Mouse (Mus musculus): ENCODE measurements around the gene Slc7a5.

Gene Slc7a5

DNA sequence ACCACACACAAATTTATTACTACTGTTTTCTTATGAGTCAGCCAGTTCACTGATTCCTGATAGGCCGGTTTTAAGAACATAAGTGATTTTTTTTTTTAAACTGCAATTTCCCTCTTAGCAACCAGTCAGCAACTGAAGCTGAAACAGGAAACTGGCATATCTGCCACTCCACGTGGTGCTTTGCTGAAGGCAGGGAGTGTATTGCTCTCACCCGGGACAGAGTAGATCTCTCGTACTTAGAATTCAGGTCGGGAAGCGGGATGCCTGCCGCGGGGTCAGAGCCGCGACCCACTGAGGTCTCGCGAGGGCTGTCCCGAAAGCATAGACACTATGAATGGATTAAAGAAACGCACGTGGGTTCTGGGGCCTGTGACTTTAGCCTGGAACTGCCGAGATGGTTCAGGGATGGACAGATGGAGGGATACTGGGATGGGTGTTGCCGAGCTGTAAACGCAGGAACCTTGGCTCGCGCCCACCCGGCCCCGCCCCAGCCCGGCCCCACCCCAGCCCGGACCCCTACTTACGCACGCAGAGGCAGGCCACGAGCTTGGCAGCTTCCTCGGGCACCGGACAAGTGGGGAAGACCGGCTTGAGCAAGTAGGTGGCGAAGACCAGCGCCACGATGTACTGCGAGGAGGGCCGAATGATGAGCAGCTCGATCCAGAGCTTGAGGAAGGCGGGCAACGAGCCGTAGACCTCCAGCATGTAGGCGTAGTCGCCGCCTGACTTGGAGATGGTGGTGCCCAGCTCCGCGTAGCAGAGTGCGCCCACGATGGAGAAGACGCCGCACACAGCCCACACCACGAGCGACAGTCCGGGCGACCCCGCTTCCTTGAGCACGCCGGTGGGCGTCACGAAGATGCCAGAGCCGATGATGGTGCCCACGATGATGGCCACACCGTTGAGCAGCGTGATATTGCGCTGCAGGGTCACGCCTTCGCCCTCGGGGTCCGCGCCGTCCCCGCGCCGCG, 667 bp downstream of the Slc7a5 start:
- no peak for DNase-seq

GRCm38 (mm10) chr8:121905864-121906263, 1.6 kb downstream of the Slc7a5 start:
- no peak for DNase-seq

DNA sequence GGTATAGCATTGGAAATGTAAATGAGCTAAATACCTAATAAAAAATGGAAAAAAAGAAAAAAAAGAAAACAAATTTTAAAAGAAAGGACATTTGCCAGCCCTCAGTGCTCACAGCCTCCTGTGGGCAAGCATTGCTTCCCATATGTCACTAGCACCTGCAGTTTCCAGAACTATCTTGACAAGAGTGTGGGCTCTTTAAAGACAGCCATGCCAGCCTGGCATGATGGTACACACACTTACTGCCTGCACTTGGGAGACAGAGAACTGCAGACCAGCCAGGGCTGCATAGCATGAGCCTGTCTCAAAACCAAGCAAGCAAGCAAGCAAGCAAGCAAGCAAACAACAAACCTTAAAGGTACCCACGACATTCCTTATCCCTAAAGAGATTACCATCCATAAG, 2.1 kb downstream of the Slc7a5 start:
- DNase-seq, result no peak

- no peak for DNase-seq
Measured at GRCm38 (mm10) chr8:121904999-121905398, 2.5 kb downstream of the Slc7a5 start.

- peak; percentile 63 for DNase-seq
Measured at GRCm38 (mm10) chr8:121903977-121904376, 3.5 kb downstream of the Slc7a5 start.

GRCm38 (mm10) chr8:121901498-121902236, 5.8 kb downstream of the Slc7a5 start:
- no peak for DNase-seq

DNA sequence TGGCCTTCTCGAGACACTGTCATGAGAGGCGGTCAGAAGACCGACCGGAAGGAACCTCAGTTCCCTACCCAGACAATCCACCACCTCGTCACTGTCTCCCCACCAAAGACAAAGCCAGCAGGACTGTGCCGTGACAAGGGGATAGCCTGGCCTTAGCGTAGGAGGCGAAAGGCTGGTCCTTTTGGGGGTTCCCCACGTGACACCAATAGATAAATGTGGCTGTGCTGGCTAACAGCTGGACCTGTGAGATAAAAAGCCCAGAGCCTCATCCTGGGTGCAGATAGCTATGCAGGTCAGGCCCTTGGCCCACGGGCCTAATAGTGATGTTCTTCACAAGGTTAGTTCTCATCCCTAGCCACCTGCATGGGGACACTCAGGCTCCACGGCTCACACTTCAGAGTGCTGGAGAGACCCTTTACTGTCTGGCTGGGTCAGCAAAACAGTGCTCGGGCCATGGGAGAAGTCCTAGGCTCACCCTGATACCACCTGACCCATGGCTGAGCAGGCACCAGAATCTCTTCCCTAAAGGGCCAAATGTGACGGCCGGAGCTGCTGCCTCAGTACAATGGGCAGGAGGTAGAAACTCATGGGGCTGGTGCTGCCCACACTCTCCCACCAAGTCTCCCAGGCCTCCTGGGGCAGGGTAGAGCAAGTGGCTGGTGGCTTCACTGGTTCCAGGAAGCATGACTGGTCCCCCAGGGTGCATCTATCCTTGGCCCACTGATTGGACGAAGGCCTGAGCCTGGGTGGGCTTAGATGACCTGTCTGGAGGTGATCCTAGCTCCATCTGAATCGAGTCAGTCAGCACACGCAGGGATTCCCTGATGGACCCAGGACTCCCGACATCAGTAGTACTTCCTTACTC, 8.1 kb downstream of the Slc7a5 start:
- DNase-seq, result no peak

- peak; percentile 51 for DNase-seq
Measured at GRCm38 (mm10) chr8:121898401-121898931, 9.0 kb downstream of the Slc7a5 start.

DNA sequence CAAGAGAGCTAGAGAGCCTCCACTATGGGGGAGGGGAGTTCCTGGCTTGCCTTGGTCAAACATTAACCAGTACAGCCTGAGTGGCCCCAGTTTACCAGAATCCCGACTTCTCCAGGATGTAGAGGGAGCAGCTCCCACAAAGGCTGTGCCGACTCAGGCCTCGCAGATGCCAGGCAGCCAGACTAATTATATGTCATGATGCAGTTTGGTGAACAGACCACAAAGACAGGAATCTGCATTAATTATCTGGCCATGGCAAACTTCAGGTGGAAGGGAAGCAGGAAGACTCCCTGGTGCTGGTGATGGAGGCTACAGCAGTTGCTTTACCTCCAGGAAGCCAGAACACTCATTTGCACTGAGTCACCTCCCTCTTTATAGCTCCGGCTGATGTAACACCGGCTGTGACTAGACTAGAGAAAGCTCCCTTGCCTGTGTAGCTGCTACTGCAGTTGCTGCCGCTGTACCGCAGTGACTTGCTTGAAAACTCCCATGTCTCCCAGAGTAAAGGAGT, 9.6 kb downstream of the Slc7a5 start:
- DNase-seq, result no peak

DNA sequence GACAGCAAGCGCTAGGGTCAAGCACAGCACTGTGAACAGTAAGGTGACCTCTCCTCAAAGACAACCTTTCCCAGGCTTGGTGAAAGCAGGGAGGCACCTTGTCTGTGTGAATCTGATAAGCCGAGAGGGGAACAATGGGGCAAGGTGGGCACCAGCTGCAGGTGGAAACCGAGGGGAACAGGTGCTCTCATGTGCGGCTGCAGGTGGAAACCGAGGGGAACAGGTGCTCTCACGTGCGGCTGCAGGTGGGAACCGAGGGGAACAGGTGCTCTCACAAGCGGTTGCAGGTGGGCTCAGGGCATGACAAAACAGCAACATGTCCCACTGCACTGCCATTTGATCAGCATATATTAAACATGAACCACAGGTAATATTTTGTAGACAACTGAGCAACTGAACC, 10.3 kb downstream of the Slc7a5 start:
- DNase-seq, result no peak

DNA sequence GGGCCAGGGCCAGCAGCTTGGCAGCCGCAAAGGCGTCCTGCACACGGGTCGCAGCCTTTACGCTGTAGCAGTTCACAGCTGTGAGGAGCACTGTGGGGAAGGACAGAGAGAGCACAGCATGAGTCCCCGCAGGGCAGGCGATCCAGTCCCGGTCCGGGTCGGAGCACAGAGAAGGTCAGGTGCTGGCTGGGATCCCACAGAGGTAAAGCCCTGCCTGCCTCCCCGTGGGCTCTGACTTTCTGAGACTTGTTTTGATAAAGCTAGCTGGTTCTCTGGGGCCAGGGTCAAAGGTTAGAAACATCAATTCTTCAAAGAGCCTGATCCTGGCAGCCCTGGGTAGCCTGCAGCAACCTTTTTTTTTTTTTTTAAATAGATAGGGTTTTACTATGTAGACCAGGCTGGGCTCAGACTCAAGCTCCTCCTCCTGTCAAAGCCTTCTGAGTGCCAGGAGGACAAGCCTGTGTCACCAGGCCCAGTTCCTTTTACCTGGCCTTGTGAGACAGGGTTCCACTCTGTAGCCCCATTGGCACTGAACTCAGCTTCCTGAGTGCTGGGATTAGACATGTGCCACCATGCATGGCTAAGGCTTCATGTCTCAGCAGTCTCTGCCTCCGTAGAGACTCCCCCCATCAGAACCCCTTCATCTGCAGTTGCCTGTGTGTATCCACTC, 10.9 kb downstream of the Slc7a5 start:
- DNase-seq, result no peak

DNA sequence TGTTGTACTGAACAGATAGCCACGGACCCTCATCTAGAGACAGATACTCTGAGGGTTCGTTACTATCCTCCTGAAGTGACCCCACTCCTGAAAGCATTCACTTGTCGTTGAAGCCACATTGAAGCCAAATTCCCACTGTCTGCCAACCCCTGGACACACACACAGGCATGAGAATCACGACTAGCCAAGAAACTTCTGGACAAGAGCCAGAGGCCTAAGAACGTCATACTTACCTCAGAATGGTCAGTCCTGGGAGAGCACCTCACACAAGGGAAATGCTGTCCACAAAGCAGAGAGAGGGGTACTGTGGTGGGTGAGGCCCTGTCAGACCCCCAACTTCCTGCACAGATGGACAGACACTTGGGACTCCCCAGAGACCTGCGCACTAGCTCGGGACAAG, 11.6 kb downstream of the Slc7a5 start:
- no peak for DNase-seq

- DNase-seq, result no peak
Measured at GRCm38 (mm10) chr8:121892875-121893274, 14.6 kb downstream of the Slc7a5 start.

- DNase-seq, result no peak
Measured at GRCm38 (mm10) chr8:121889810-121890785, 17.4 kb downstream of the Slc7a5 start.

DNA sequence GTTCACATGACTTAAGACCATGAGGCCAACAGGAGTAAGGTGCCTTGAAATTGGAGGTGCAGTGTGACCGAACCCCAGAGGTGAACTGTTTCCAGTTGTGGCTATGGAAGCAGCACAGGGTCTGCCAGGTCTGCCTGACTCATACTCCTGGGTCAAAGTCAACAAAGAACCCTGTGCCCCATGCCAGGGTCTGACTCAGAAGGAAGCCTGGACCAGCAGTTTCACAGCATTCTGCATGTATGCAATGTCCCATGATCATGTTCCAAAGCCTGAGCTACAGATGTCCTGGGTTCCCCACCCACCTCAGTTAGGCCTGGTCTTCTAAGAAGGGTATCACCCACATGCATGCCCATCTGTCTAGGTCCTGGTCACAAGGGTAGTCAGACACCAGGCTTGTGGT, 18.2 kb downstream of the Slc7a5 start:
- DNase-seq, result no peak

- DNase-seq, result no peak
Measured at GRCm38 (mm10) chr8:121887547-121887946, 19.9 kb downstream of the Slc7a5 start.

- no peak for DNase-seq
Measured at GRCm38 (mm10) chr8:121885433-121885832, 22.1 kb downstream of the Slc7a5 start.

DNA sequence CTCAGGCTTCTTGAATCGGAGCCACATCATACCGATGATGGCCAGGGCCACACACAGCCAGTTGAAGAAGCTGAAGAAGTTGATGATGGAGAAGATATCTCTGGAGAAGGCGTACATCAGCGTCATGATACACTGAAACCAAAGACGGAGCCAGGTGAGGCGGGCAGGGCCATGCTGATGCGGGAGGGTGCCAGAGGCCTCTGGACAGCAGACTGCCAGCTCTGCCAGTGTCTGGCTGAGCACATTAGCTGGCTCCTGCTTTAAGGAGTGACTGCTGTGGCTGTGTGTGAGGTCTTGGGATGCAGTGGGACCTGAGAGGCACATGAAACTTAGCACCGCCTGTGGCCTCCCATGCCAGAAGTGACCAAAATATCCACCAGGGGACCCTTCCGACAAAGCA, 22.5 kb downstream of the Slc7a5 start:
- DNase-seq, result no peak

DNA sequence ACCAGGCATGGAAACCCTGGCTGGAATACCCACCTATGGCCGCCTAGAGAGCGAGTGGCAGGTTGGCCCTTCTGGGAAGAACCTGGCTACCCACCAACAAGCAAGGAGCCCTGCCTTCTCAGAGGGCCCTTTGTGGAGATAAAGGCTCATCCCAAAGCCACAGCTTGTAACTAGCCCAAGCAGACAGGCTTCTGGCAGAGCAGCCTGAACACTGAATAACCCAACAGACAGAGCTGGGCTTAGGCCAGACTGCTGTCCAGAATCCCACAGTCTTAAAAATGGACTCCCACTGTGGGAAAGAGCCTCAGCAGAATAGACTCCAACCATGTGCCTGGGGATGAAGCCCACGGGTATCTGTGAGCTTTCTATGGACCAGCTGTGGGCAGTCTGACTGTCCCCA, 23.3 kb downstream of the Slc7a5 start:
- DNase-seq, result no peak

DNA sequence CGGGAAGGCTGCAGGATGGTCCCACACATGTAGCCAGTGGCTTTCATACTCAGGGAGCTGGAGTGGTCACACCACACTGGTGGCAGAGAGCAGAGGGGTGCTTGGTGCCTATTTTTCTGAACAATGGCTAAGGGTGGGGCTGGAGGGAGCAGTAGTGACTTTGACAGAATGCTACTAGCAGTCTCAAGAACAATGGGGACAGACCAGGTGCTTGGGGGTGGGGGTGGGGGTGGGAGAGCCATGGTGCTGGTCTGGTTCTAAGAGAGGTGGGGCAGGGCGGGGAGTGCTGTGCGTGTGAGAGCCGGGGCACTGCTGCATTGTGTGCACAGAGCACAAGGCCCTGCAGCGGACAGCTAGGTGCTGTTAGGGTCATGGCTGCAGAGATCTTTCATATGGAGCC, 25.6 kb downstream of the Slc7a5 start:
- no peak for DNase-seq

DNA sequence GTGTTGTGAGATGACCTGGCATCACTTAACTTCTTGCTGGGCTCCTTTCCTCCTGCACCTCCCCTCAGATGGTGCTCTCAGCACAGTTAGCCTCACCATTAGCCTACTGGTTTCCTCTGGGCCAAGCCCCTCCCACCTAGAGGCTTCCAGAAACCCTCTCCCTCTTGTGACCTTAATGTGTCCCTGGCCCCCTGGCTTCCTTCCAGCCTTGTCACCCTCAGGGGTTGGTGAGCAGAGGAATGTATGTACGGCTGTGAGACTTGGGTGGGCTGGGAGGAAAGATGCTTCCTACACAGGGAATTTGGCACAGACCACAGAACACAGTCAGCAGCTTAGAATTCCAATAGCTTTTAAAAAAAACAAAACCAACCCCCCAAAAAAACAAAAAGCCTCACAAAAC, 26.7 kb downstream of the Slc7a5 start:
- DNase-seq, result no peak
